Mouse (Mus musculus) neural tube, embryonic 15.5 days (tissue): ENCODE measurements at regions not wholly inside any gene's neighbourhood (a gene's known extent, or its start where the extent isn't known, plus 50 kb on each side); places are given as distances from the start of the nearest gene placed in this dataset.
A peak's percentile ranks its signal among the peaks of the same experiment; 100 is the strongest.

Experiments used
- ATAC-seq: fragments of 200-750 bp; cut with Nextera tagmentation; 2 replicates; pipeline ENCODE4 v1.8.0; 2017; ENCODE audit warnings: mild to moderate bottlenecking, moderate TSS enrichment, moderate library complexity; ENCODE audit not compliant: low FRiP score
- H3K27ac ChIP-seq: fragments of 300-500 bp; sonication (generic); replicated peaks from 2 replicates; pipeline ENCODE4 v1.5.1; 2015; ENCODE audit warnings: mild to moderate bottlenecking, inconsistent platforms
- H3K27me3 ChIP-seq: fragments of 300-500 bp; sonication (generic); replicated peaks from 2 replicates; pipeline ENCODE4 v1.6.1; 2015; ENCODE audit warnings: inconsistent platforms
- H3K36me3 ChIP-seq: fragments of 300-500 bp; sonication (generic); 2 replicates; pipeline ENCODE4 v1.6.1; 2015; ENCODE audit warnings: inconsistent platforms
- H3K4me1 ChIP-seq: fragments of 300-500 bp; sonication (generic); 2 replicates; pipeline ENCODE4 v1.6.1; 2015; ENCODE audit warnings: inconsistent platforms
- H3K4me2 ChIP-seq: fragments of 300-500 bp; sonication (generic); 2 replicates; pipeline ENCODE4 v1.6.1; 2015; ENCODE audit warnings: inconsistent platforms, mild to moderate bottlenecking, moderate library complexity
- H3K4me3 ChIP-seq: fragments of 300-500 bp; sonication (generic); replicated peaks from 2 replicates; pipeline ENCODE4 v1.5.1; 2015; ENCODE audit warnings: mild to moderate bottlenecking, inconsistent platforms
- H3K9ac ChIP-seq: fragments of 300-500 bp; sonication (generic); replicated peaks from 2 replicates; pipeline ENCODE4 v1.6.1; 2015; ENCODE audit warnings: mild to moderate bottlenecking, inconsistent platforms
- H3K9me3 ChIP-seq: fragments of 300-500 bp; sonication (generic); replicated peaks from 2 replicates; pipeline ENCODE4 v1.6.1; 2016; ENCODE audit warnings: inconsistent platforms
- WGBS: fragments of 180-500 bp; shearing (Covaris S2); methylation state at CpG from one replicate; pipeline ENCODE4 v1.1.7; 2015; ENCODE audit warnings: mixed read lengths; 5-methylcytosine and 5-hydroxymethylcytosine counted together

- H3K4me2 ChIP-seq = no peak overlapping the region
- peaks cover 20% of the 10 kb centered on the region for H3K4me1 ChIP-seq
- no peaks in the 10 kb centered on the region for H3K9me3 ChIP-seq
- no peak for ATAC-seq
- no peaks in the 10 kb centered on the region for H3K36me3 ChIP-seq
- WGBS = 88% methylated on average over 2 of the region's 2 CpGs
- H3K27me3 ChIP-seq = no peaks in the 10 kb centered on the region
- no peak overlapping the region for H3K27ac ChIP-seq
- no peak overlapping the region for H3K4me3 ChIP-seq
- H3K9ac ChIP-seq = no peak overlapping the region
Observed at GRCm38 (mm10) chr6:54754810-54755209, 61.9 kb upstream of the Znrf2 start.

DNA sequence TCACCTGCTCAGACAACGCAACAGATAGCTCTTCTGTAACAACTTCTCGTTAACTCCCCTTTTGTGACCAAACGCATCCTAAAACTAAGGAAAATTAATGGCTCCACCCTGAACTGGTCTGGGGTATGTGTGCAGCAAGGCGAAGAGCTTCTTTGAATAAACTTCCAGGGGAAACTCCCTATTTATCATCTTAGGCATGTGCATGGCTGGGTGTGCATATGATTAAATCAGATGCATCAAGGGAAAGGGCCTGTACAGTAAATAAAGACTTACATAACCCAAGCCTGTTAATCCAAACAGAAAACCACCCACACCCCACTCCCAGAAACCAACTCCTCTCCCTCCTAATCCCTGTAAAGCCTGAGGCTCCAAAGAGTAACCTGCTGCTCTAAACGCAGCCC is 59.2 kb upstream of the Znrf2 start:
- WGBS = 62% methylated on average over 5 of the region's 5 CpGs
- peaks cover 24% of the 10 kb centered on the region for H3K4me1 ChIP-seq
- ATAC-seq = no peak
- no peak overlapping the region for H3K4me3 ChIP-seq
- no peaks in the 10 kb centered on the region for H3K36me3 ChIP-seq
- H3K9ac ChIP-seq = no peak overlapping the region
- no peak overlapping the region for H3K27ac ChIP-seq
- no peaks in the 10 kb centered on the region for H3K9me3 ChIP-seq
- no peaks in the 10 kb centered on the region for H3K27me3 ChIP-seq
- no peak overlapping the region for H3K4me2 ChIP-seq

GRCm38 (mm10) chr6:54758112-54758511 is 58.6 kb upstream of the Znrf2 start:
- peaks cover 24% of the 10 kb centered on the region for H3K4me1 ChIP-seq
- H3K4me2 ChIP-seq = no peak overlapping the region
- no peak overlapping the region for H3K27ac ChIP-seq
- H3K9ac ChIP-seq = no peak overlapping the region
- no peak overlapping the region for H3K4me3 ChIP-seq
- WGBS = 14% methylated on average over 2 of the region's 2 CpGs
- peak; percentile 54; the same call in 1 of the 2 replicates for ATAC-seq
- no peaks in the 10 kb centered on the region for H3K36me3 ChIP-seq
- H3K27me3 ChIP-seq = no peaks in the 10 kb centered on the region
- H3K9me3 ChIP-seq = no peaks in the 10 kb centered on the region

DNA sequence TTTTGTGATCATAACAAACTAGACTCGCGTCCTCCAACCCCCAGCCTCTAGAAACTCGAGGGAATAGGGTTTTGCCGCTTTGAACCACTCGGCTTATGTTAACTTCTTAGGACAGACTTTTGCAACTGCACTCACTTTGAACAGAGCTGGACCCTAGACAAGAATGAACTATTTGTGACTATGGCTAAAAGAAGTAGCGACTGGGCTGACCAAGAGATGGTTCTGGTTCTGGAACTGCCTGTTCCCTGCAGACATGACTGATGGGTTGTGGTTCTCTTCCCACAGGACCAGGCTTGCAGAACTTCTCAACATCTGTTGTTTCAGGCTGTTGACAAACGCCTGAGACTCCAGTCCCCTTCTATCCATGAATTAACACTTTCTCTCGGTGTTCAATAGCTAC is 57.5 kb upstream of the Znrf2 start:
- H3K4me1 ChIP-seq = peaks cover 24% of the 10 kb centered on the region

DNA sequence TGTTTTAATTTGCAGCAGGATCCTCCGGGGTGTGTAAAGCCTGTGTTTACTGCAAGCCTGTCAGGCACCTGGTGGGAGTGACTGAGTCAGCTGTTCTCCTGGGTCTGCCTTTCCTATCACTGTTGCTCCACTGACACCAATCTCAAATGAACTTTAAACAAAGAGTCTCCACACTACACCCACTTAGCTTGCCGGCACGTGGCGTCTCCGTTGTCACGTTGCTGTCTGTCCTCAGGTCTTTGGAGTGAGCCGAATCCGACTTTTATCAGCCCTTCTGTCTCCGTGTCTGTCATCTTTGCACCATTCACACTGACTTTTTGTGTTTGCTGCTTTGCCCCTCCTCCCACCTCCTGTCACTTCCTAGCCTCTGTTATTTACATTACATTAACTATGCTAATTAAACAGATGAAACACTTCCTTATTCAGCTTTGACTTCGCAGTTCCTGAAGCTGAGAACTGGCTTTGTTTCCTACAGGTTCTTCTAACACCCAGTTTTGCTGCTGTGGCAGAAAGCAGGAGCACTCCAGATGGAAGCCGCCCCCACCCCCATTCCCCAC is 56.7 kb upstream of the Znrf2 start:
- Histone ChIP-seq H3K4me3 (no peak overlapping the region), H3K27ac (no peak overlapping the region), H3K4me1 (peaks cover 24% of the 10 kb centered on the region), H3K9ac (no peak overlapping the region), H3K4me2 (peak overlapping the region; percentile 44), H3K27me3 (no peaks in the 10 kb centered on the region), H3K36me3 (no peaks in the 10 kb centered on the region), H3K9me3 (no peaks in the 10 kb centered on the region)
- ATAC-seq = 0 out of 2 replicates have a peak, but pooled peaks have one; percentile 43
- WGBS = under 1% methylated on average over 11 of the region's 11 CpGs

More for the DNA sequence above, 57.5 kb upstream of the Znrf2 start:
- Histone ChIP-seq H3K27ac (no peak overlapping the region), H3K4me2 (no peak overlapping the region), H3K27me3 (no peaks in the 10 kb centered on the region), H3K36me3 (no peaks in the 10 kb centered on the region), H3K9me3 (no peaks in the 10 kb centered on the region), H3K9ac (no peak overlapping the region), H3K4me3 (no peak overlapping the region)
- ATAC-seq = no peak
- WGBS = 57% methylated on average over 8 of the region's 8 CpGs

DNA sequence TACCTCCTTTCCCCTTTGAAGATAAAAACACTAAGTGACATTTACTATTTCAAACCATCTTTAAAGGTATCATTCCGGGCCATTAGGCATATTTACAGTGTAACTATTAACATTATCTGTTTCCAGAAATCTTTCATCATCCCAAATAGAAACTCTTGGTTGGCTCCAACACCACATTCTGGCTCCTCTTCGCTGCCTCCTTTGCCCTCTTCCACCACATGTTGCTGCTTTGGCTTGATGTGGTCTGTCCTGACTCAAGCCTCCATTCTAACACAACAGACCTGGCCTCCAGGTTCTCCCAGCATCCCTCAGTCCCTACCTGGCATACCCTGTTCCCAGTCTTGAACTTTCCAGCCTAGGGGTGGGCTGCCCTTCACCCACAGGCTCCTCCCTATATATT is 56.2 kb upstream of the Znrf2 start:
- H3K36me3 ChIP-seq = no peaks in the 10 kb centered on the region
- H3K4me3 ChIP-seq = no peak overlapping the region
- 54% methylated on average over 2 of the region's 2 CpGs for WGBS
- no peak overlapping the region for H3K4me2 ChIP-seq
- H3K27ac ChIP-seq = no peak overlapping the region
- peaks cover 24% of the 10 kb centered on the region for H3K4me1 ChIP-seq
- H3K27me3 ChIP-seq = no peaks in the 10 kb centered on the region
- ATAC-seq = no peak
- H3K9me3 ChIP-seq = no peaks in the 10 kb centered on the region
- no peak overlapping the region for H3K9ac ChIP-seq

GRCm38 (mm10) chr6:54762021-54762420 is 54.7 kb upstream of the Znrf2 start:
- Histone ChIP-seq H3K4me2 (no peak overlapping the region), H3K9me3 (no peaks in the 10 kb centered on the region), H3K4me3 (no peak overlapping the region), H3K27me3 (no peaks in the 10 kb centered on the region), H3K9ac (no peak overlapping the region), H3K27ac (no peak overlapping the region), H3K36me3 (no peaks in the 10 kb centered on the region), H3K4me1 (peaks cover 24% of the 10 kb centered on the region)
- WGBS = 79% methylated on average over 5 of the region's 5 CpGs
- no peak for ATAC-seq

DNA sequence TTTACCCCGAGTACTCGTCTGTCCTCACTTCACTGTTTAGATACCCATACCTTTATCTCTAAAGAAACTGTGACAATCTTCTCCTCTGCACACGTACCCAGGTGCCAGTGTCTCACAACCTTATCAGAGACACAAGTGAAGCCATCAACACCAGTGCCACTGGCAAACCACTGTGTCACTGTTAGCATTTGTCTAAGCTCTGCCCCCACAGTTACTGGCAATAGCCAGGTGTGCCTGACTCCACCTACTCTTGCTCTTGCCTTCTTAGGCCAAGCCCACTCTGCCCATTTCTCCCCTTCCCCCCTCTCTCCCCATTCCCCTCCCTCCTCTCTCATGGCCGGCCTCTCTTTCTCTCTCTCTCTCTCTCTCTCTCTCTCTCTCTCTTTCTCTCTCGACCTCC is 54.2 kb upstream of the Znrf2 start:
- H3K27ac ChIP-seq = no peak overlapping the region
- H3K9ac ChIP-seq = no peak overlapping the region
- no peak overlapping the region for H3K4me3 ChIP-seq
- no peaks in the 10 kb centered on the region for H3K36me3 ChIP-seq
- 51% methylated on average over 5 of the region's 5 CpGs for WGBS
- no peak overlapping the region for H3K4me2 ChIP-seq
- no peak for ATAC-seq
- H3K9me3 ChIP-seq = no peaks in the 10 kb centered on the region
- peaks cover 22% of the 10 kb centered on the region for H3K4me1 ChIP-seq
- H3K27me3 ChIP-seq = no peaks in the 10 kb centered on the region

- Histone ChIP-seq H3K27ac (no peak overlapping the region), H3K9ac (no peak overlapping the region)
- 77% methylated on average over 4 of the region's 4 CpGs for WGBS
Observed at GRCm38 (mm10) chr6:54763669-54764068, 53.0 kb upstream of the Znrf2 start.

DNA sequence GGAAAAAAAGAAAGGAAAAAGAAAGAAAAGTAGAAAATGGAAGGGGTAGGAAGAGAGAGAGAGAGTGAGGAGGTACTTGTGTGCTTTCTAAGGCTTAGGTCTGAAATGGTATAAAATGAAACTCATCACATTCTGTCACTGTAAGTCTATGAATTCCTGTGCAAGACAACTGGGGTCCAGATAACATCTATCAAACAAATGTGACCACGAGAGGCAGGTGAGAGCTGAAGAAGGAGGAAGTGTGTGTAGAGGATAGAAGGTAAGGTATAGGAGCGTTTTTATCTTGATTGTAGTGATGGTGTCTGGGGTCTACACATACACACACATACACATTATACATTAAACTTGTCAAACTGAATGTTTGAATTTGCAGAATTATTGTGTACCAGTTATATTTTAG is 51.0 kb upstream of the Znrf2 start:
- no peaks in the 10 kb centered on the region for H3K4me1 ChIP-seq
- no peaks in the 10 kb centered on the region; the same call in 1 of the 2 replicates for H3K27me3 ChIP-seq
- no peak for ATAC-seq
- no peak overlapping the region for H3K4me2 ChIP-seq
- no peak overlapping the region for H3K9ac ChIP-seq
- no peak overlapping the region for H3K4me3 ChIP-seq
- no peak overlapping the region for H3K27ac ChIP-seq
- no peaks in the 10 kb centered on the region for H3K9me3 ChIP-seq
- no peaks in the 10 kb centered on the region for H3K36me3 ChIP-seq
- WGBS = 94% methylated on average over 2 of the region's 2 CpGs

More at GRCm38 (mm10) chr6:54763669-54764068, 53.0 kb upstream of the Znrf2 start:
- Histone ChIP-seq H3K9me3 (no peaks in the 10 kb centered on the region), H3K4me3 (no peak overlapping the region), H3K4me1 (peaks cover 12% of the 10 kb centered on the region), H3K36me3 (no peaks in the 10 kb centered on the region), H3K27me3 (no peaks in the 10 kb centered on the region), H3K4me2 (no peak overlapping the region)
- ATAC-seq = no peak

- Histone ChIP-seq H3K9ac (no peak overlapping the region), H3K27me3 (no peaks in the 10 kb centered on the region; the same call in 1 of the 2 replicates), H3K9me3 (no peaks in the 10 kb centered on the region), H3K4me2 (no peak overlapping the region), H3K4me3 (no peak overlapping the region), H3K4me1 (0 out of 2 replicates have a peak, but pooled peaks cover 2% of the 10 kb centered on the region), H3K36me3 (no peaks in the 10 kb centered on the region), H3K27ac (no peak overlapping the region)
- WGBS = 81% methylated on average over 5 of the region's 5 CpGs
- no peak for ATAC-seq
Observed at GRCm38 (mm10) chr6:54766485-54767112, 50.1 kb upstream of the Znrf2 start.
